Comparison of ENCODE assay signal across 8 mouse cellular contexts in genomic region chr9:13231545-13232216, GRCm38 (mm10). TPM values are rescaled to one million over a fixed set of nuclear protein-coding genes. Genes with fewer than 3 reads are reported as not detected.
DNase-seq lines count a peak whose midpoint lies in the region; ATAC-seq lines count a peak whose summit lies in the region.

No protein-coding gene starts in this region.

- H3K4me1 ChIP-seq in limb, embryonic 11.5 days (ENCODE audit: control insufficient read depth, insufficient read depth, low read length), result no peaks in the 10 kb centered on the region
- H3K4me1 ChIP-seq in limb, embryonic 10.5 days, result peaks cover 6% of the 10 kb centered on the region; the same call in 1 of the 2 replicates
- no peaks in the 10 kb centered on the region for H3K4me1 ChIP-seq in neural tube, embryonic 13.5 days (replicated peaks)

- H3K9me3 ChIP-seq in limb, embryonic 11.5 days (ENCODE audit: control insufficient read depth, low read length), result no peaks in the 10 kb centered on the region
- H3K9me3 ChIP-seq in limb, embryonic 10.5 days (replicated peaks), result no peaks in the 10 kb centered on the region
- H3K9me3 ChIP-seq in neural tube, embryonic 13.5 days, result no peaks in the 10 kb centered on the region

- H3K27ac ChIP-seq in limb, embryonic 11.5 days (replicated peaks; ENCODE audit: low read depth, low read length), result no peak overlapping the region
- no peak overlapping the region for H3K27ac ChIP-seq in limb, embryonic 10.5 days
- H3K27ac ChIP-seq in neural tube, embryonic 13.5 days (replicated peaks), result no peak overlapping the region

- H3K36me3 ChIP-seq in limb, embryonic 11.5 days (ENCODE audit: control insufficient read depth, insufficient read depth, low read length), result no peaks in the 10 kb centered on the region
- H3K36me3 ChIP-seq in limb, embryonic 10.5 days, result no peaks in the 10 kb centered on the region
- H3K36me3 ChIP-seq in neural tube, embryonic 13.5 days, result no peaks in the 10 kb centered on the region

- 28% methylated on average over 5 of the region's 5 CpGs for WGBS in limb, embryonic 11.5 days
- 29% methylated on average over 5 of the region's 5 CpGs for WGBS in limb, embryonic 10.5 days
- WGBS in neural tube, embryonic 13.5 days, result 22% methylated on average over 5 of the region's 5 CpGs

- ATAC-seq in limb, embryonic 11.5 days (ENCODE audit: insufficient number of reproducible peaks, low FRiP score, low TSS enrichment, low read depth), result no peak
- peak; percentile 65; the same call in 1 of the 2 replicates for ATAC-seq in neural tube, embryonic 13.5 days (ENCODE audit: low read depth)

- no peak overlapping the region for H3K4me2 ChIP-seq in limb, embryonic 11.5 days (ENCODE audit: low read depth, severe bottlenecking)
- no peak overlapping the region for H3K4me2 ChIP-seq in neural tube, embryonic 13.5 days

- no peak overlapping the region for H3K9ac ChIP-seq in limb, embryonic 11.5 days (ENCODE audit: low read length)
- H3K9ac ChIP-seq in neural tube, embryonic 13.5 days, result no peak overlapping the region

- H3K27me3 ChIP-seq in limb, embryonic 11.5 days (ENCODE audit: control insufficient read depth, insufficient read depth, low read length), result no peaks in the 10 kb centered on the region
- H3K27me3 ChIP-seq in limb, embryonic 10.5 days (ENCODE audit: low read depth, poor library complexity, severe bottlenecking), result no peaks in the 10 kb centered on the region
- H3K27me3 ChIP-seq in neural tube, embryonic 13.5 days, result no peaks in the 10 kb centered on the region

- peak; percentile 9 to 28 for DNase-seq in adrenal gland, postnatal 36 days
- DNase-seq in adrenal gland, postnatal 4 days (ENCODE audit: low spot score in 2 of 2), result no peak
- peak; percentile 36 for DNase-seq in limb, embryonic 11.5 days (ENCODE audit: low spot score)
- DNase-seq in limb, embryonic 10.5 days (ENCODE audit: low spot score), result no peak
- peak; percentile 36 for DNase-seq in brain, embryonic 18.5 days (ENCODE audit: low read depth, low spot score)
- peak; percentile 75 for DNase-seq in induced T-regulatory cell, adult 2 months (ENCODE audit: low read depth)
- DNase-seq in layer of hippocampus, postnatal 36 days, result no peak

- no peak overlapping the region for H3K4me3 ChIP-seq in limb, embryonic 11.5 days (ENCODE audit: low read depth, low read length)
- H3K4me3 ChIP-seq in limb, embryonic 10.5 days, result no peak overlapping the region
- H3K4me3 ChIP-seq in neural tube, embryonic 13.5 days, result no peak overlapping the region

RNA-seq across cellular contexts. Expression of gene Jrkl, which starts 13.9 kb away (rescaled TPM):
- 1 to 10 TPM; 6.3 to 8.8 TPM for total RNA-seq in adrenal gland, postnatal 36 days (2021)
- total RNA-seq in adrenal gland, postnatal 4 days (2021), result 10 to 100 TPM; 10.8 to 11.1 TPM
- polyA plus RNA-seq in limb, embryonic 11.5 days (2014; fragmentation: Nextera tagmentation; extraction: Ambion mirVana), result 6.7 and 7.6 TPM in 2 replicates
- polyA plus RNA-seq in limb, embryonic 10.5 days (2016; fragmentation: Nextera tagmentation; extraction: Ambion mirVana), result 6.3 and 7.2 TPM in 2 replicates
- 12.7 and 14.9 TPM in 2 replicates for polyA plus RNA-seq in neural tube, embryonic 13.5 days (2015; fragmentation: Nextera tagmentation; extraction: Ambion mirVana)
- 10 to 100 TPM; 10.5 to 11.6 TPM for total RNA-seq in layer of hippocampus, postnatal 36 days (2021)

RNA-seq across cellular contexts. Expression of gene Ccdc82, which starts 15.1 kb away (rescaled TPM):
- total RNA-seq in adrenal gland, postnatal 36 days (2021), result 10 to 100 TPM; 13.8 to 14.5 TPM
- 10 to 100 TPM; 21.9 to 22.4 TPM for total RNA-seq in adrenal gland, postnatal 4 days (2021)
- 5.4 and 6.0 TPM in 2 replicates for polyA plus RNA-seq in limb, embryonic 11.5 days (2014; fragmentation: Nextera tagmentation; extraction: Ambion mirVana)
- 3.9 and 4.4 TPM in 2 replicates for polyA plus RNA-seq in limb, embryonic 10.5 days (2016; fragmentation: Nextera tagmentation; extraction: Ambion mirVana)
- polyA plus RNA-seq in neural tube, embryonic 13.5 days (2015; fragmentation: Nextera tagmentation; extraction: Ambion mirVana), result 13.2 and 14.4 TPM in 2 replicates
- 10 to 100 TPM; 14.7 to 17.2 TPM for total RNA-seq in layer of hippocampus, postnatal 36 days (2021)

Comparison
In these comparisons a context has a peak if more than half of its experiments do, and no peak if none do; other contexts are left out.
1. DNase-seq: peak in adrenal gland, postnatal 36 days (2 of 2), limb, embryonic 11.5 days (single experiment), brain, embryonic 18.5 days (single experiment) and induced T-regulatory cell, adult 2 months (single experiment); none in adrenal gland, postnatal 4 days (0 of 2), limb, embryonic 10.5 days (single experiment) and layer of hippocampus, postnatal 36 days (0 of 2).